Mouse (Mus musculus) inflammation-experienced regulatory T-cells, adult 16 weeks (primary cell): Measurements from ENCODE around the gene Krt79. TPM values are rescaled to one million over a fixed set of nuclear protein-coding genes. Genes with fewer than 3 reads are reported as not detected.

Source experiments
- polyA plus RNA-seq: library from polyadenylated mRNA; unstranded; fragments of 100-300 nt; shearing (Covaris generic); gene quantifications from one replicate; pipeline ENCODE4 v1.2.1, GENCODE M21; 2017

The Krt79 gene
- not detected for polyA plus RNA-seq

DNA sequence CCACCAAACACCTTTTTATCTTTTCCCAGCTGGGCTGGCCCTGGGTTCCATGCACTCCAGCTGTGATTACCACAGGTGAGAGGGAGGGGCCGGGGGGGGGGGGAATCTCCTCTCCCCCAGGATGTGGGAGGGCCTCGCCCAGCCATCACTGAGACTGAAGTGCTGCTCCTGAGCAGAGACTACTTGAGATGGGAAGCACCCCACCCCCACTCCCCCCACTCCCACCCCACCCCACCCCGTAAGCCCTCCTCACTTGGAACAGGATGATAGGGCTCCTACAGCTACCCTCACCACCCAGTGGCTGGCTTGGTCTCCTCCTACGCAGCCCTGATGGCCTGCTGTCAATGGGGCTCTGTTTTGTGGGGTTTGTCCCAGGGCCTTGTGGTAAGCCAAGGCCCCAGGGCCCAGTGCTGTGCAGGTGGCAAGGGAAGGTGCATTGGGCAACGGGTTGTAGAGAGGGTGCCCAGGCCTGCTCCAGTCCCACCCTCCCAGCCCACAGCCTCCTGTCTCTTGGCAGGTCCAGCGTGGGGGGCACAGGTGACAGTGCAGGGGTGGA is at the start of gene Krt79:
Gene Krt79, minus strand, starts transcription at position 51 of the 556 bp plus-strand sequence.

DNA sequence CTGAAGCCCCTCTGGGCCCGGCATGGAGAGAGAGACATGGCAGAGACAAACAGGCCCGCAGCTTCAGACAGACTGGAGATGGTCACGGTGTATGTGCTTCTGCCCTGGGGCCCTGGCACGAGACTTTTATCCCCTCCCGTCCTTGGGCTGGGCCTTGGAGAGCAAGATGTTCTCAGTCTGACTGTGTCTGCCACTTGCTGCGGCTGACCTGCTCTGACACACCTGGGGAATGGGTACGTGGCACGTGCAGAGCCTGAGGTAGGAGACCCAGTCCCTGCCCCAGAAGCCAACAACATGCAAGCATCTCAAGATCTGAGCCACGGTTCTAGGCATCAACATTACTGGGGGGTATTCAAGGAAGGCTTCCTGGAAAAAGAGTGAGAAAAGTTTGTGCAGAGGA is 14.1 kb upstream of the Krt79 start, which contains the start of gene Krt78:
Gene Krt78, minus strand, starts transcription at position 101 of the 400 bp plus-strand sequence.

GRCm38 (mm10) chr15:101924635-101925034 is 15.5 kb downstream of the Krt79 start, which contains the start of gene Krt4:
Krt4 (minus strand) TSS chr15:101924735.

GRCm38 (mm10) chr15:101892820-101893219 is 47.3 kb downstream of the Krt79 start, which contains the start of gene Krt76:
Krt76 (minus strand) TSS chr15:101892920.

Other genes with a start within 250 kb of the Krt79 start
- not detected for gene Krt6a, start 246.0 kb downstream of the Krt79 start, polyA plus RNA-seq
- not detected for gene Krt5, start 227.4 kb downstream of the Krt79 start, polyA plus RNA-seq
- gene Krt71, start 197.2 kb downstream of the Krt79 start, polyA plus RNA-seq = not detected
- gene Krt72, start 153.9 kb downstream of the Krt79 start, polyA plus RNA-seq = not detected
- gene Krt73, start 138.0 kb downstream of the Krt79 start, polyA plus RNA-seq = not detected
- gene Krt2, start 122.2 kb downstream of the Krt79 start, polyA plus RNA-seq = not detected
- 0.12 TPM for gene Krt1, start 89.5 kb downstream of the Krt79 start, polyA plus RNA-seq
- gene Krt77, start 70.6 kb downstream of the Krt79 start, polyA plus RNA-seq = not detected
- not detected for gene Krt76, start 47.4 kb downstream of the Krt79 start, polyA plus RNA-seq
- not detected for gene Krt4, start 15.6 kb downstream of the Krt79 start, polyA plus RNA-seq
- gene Krt78, start 14.0 kb upstream of the Krt79 start, polyA plus RNA-seq = not detected
- not detected for gene Krt8, start 64.2 kb upstream of the Krt79 start, polyA plus RNA-seq
- 1.5 TPM for gene Krt18, start 87.9 kb upstream of the Krt79 start, polyA plus RNA-seq
- gene Eif4b, start 133.4 kb upstream of the Krt79 start, polyA plus RNA-seq = 154 TPM
- gene Tns2, start 160.1 kb upstream of the Krt79 start, polyA plus RNA-seq = 2.1 TPM
- gene Spryd3, start 195.9 kb upstream of the Krt79 start, polyA plus RNA-seq = 69.4 TPM
- gene Igfbp6, start 204.0 kb upstream of the Krt79 start, polyA plus RNA-seq = 0.52 TPM
- 2.5 TPM for gene Soat2, start 210.2 kb upstream of the Krt79 start, polyA plus RNA-seq